Mouse (Mus musculus) heart, embryonic 13.5 days (tissue): ENCODE data around the gene Sertad3. TPM values are rescaled to one million over a fixed set of nuclear protein-coding genes. Genes with fewer than 3 reads are reported as not detected.

ENCODE experiments used
- ATAC-seq: fragments of 200-750 bp; cut with Nextera tagmentation; 2 replicates; pipeline ENCODE4 v1.8.0; 2017; ENCODE audit warnings: moderate TSS enrichment; ENCODE audit not compliant: insufficient number of reproducible peaks, low FRiP score, low TSS enrichment; ENCODE audit errors: extremely low read depth
- H3K27ac ChIP-seq: fragments of 300-500 bp; sonication (generic); replicated peaks from 2 replicates; pipeline ENCODE4 v1.5.1; 2015; ENCODE audit warnings: moderate library complexity, mild to moderate bottlenecking, inconsistent platforms
- H3K27me3 ChIP-seq: fragments of 300-500 bp; sonication (generic); replicated peaks from 2 replicates; pipeline ENCODE4 v1.6.1; 2015; ENCODE audit warnings: mild to moderate bottlenecking, inconsistent platforms
- H3K36me3 ChIP-seq: fragments of 300-500 bp; sonication (generic); 2 replicates; pipeline ENCODE4 v1.6.1; 2015; ENCODE audit warnings: mild to moderate bottlenecking, inconsistent platforms
- H3K4me1 ChIP-seq: fragments of 300-500 bp; sonication (generic); 2 replicates; pipeline ENCODE4 v1.6.1; 2015; ENCODE audit warnings: inconsistent platforms
- H3K4me2 ChIP-seq: fragments of 300-500 bp; sonication (generic); 2 replicates; pipeline ENCODE4 v1.6.1; 2015; ENCODE audit warnings: inconsistent platforms, mild to moderate bottlenecking, moderate library complexity
- H3K4me3 ChIP-seq: fragments of 300-500 bp; sonication (generic); 2 replicates; pipeline ENCODE4 v1.5.1; 2015; ENCODE audit warnings: moderate library complexity, mild to moderate bottlenecking, inconsistent platforms
- H3K9ac ChIP-seq: fragments of 300-500 bp; sonication (generic); 2 replicates; pipeline ENCODE4 v1.6.1; 2015; ENCODE audit warnings: inconsistent platforms, mild to moderate bottlenecking, moderate library complexity
- H3K9me3 ChIP-seq: fragments of 300-500 bp; sonication (generic); 2 replicates; pipeline ENCODE4 v1.6.1; 2016; ENCODE audit warnings: inconsistent platforms
- WGBS: fragments of 180-500 bp; shearing (Covaris S2); methylation state at CpG from one replicate; pipeline ENCODE4 v1.1.7; 2015; ENCODE audit warnings: mixed read lengths; 5-methylcytosine and 5-hydroxymethylcytosine counted together
- polyA plus RNA-seq: library from polyadenylated mRNA; unstranded; fragments of >200 nt; fragmentation: Nextera tagmentation; extraction: Ambion mirVana; gene quantifications from 2 replicates; pipeline ENCODE4 v1.2.1, GENCODE M21; 2015

The Sertad3 gene
- polyA plus RNA-seq, 1 experiment from 2014 or later = 21.1 TPM

GRCm38 (mm10) chr7:27448421-27449206 lies 25.0 kb upstream of the Sertad3 start:
- Histone ChIP-seq H3K9ac (peak overlapping the region; percentile 84), H3K9me3 (no peaks in the 10 kb centered on the region), H3K27ac (peak overlapping the region; percentile 79), H3K4me2 (peak overlapping the region; percentile 98), H3K36me3 (no peaks in the 10 kb centered on the region), H3K4me1 (peaks cover 28% of the 10 kb centered on the region), H3K27me3 (peaks cover 31% of the 10 kb centered on the region), H3K4me3 (peak overlapping the region; percentile 71)
- no peak for ATAC-seq
- WGBS = 47% methylated on average over 15 of the region's 15 CpGs

- WGBS = 56% methylated on average over 10 of the region's 10 CpGs
- Histone ChIP-seq H3K4me2 (peak overlapping the region; percentile 98), H3K27ac (peak overlapping the region; percentile 79), H3K4me1 (peaks cover 29% of the 10 kb centered on the region), H3K4me3 (peak overlapping the region; percentile 71), H3K27me3 (peaks cover 30% of the 10 kb centered on the region), H3K9ac (peak overlapping the region; percentile 8; the same call in 1 of the 2 replicates), H3K36me3 (no peaks in the 10 kb centered on the region), H3K9me3 (no peaks in the 10 kb centered on the region)
- no peak for ATAC-seq
Measured at GRCm38 (mm10) chr7:27449256-27449862, 24.2 kb upstream of the Sertad3 start.

GRCm38 (mm10) chr7:27451359-27451758 lies 22.2 kb upstream of the Sertad3 start:
- Histone ChIP-seq H3K36me3 (no peaks in the 10 kb centered on the region), H3K4me1 (peaks cover 27% of the 10 kb centered on the region), H3K27me3 (peaks cover 10% of the 10 kb centered on the region), H3K27ac (no peak overlapping the region), H3K4me3 (no peak overlapping the region), H3K9ac (no peak overlapping the region), H3K4me2 (peak overlapping the region; percentile 98), H3K9me3 (no peaks in the 10 kb centered on the region)
- no peak for ATAC-seq
- 90% methylated on average over 2 of the region's 2 CpGs for WGBS

- Histone ChIP-seq H3K9ac (no peak overlapping the region), H3K36me3 (no peaks in the 10 kb centered on the region), H3K4me3 (peak overlapping the region; percentile 10; the same call in 1 of the 2 replicates), H3K4me2 (peak overlapping the region; percentile 98), H3K9me3 (no peaks in the 10 kb centered on the region), H3K4me1 (peaks cover 17% of the 10 kb centered on the region), H3K27ac (no peak overlapping the region), H3K27me3 (peaks cover under 1% of the 10 kb centered on the region; the same call in 1 of the 2 replicates)
- 59% methylated on average over 13 of the region's 13 CpGs for WGBS
- ATAC-seq = no peak
Measured at GRCm38 (mm10) chr7:27452206-27452770, 21.3 kb upstream of the Sertad3 start.

- Histone ChIP-seq H3K36me3 (no peaks in the 10 kb centered on the region), H3K9ac (no peak overlapping the region), H3K27me3 (no peaks in the 10 kb centered on the region), H3K27ac (peak overlapping the region; percentile 48), H3K4me1 (0 out of 2 replicates have a peak, but pooled peaks cover 4% of the 10 kb centered on the region), H3K4me2 (peak overlapping the region; percentile 33), H3K9me3 (no peaks in the 10 kb centered on the region), H3K4me3 (no peak overlapping the region)
- 51% methylated on average over 10 of the region's 10 CpGs for WGBS
- ATAC-seq = no peak
Measured at GRCm38 (mm10) chr7:27454461-27455121, 19.0 kb upstream of the Sertad3 start.

GRCm38 (mm10) chr7:27455273-27455672 lies 18.3 kb upstream of the Sertad3 start:
- Histone ChIP-seq H3K9me3 (no peaks in the 10 kb centered on the region), H3K4me2 (peak overlapping the region; percentile 33), H3K4me1 (0 out of 2 replicates have a peak, but pooled peaks cover 4% of the 10 kb centered on the region), H3K36me3 (0 out of 2 replicates have a peak, but pooled peaks cover 1% of the 10 kb centered on the region), H3K27me3 (no peaks in the 10 kb centered on the region), H3K9ac (no peak overlapping the region), H3K4me3 (no peak overlapping the region), H3K27ac (no peak overlapping the region)
- 80% methylated on average over 3 of the region's 3 CpGs for WGBS
- ATAC-seq = no peak

- ATAC-seq = peak; percentile 48; the same call in 1 of the 2 replicates
- Histone ChIP-seq H3K4me2 (peak overlapping the region; percentile 19), H3K4me1 (0 out of 2 replicates have a peak, but pooled peaks cover 4% of the 10 kb centered on the region), H3K36me3 (peaks cover 11% of the 10 kb centered on the region; the same call in 1 of the 2 replicates), H3K27me3 (no peaks in the 10 kb centered on the region), H3K4me3 (no peak overlapping the region), H3K9ac (no peak overlapping the region), H3K27ac (no peak overlapping the region), H3K9me3 (no peaks in the 10 kb centered on the region)
- WGBS = 84% methylated on average over 4 of the region's 4 CpGs
Measured at GRCm38 (mm10) chr7:27458614-27459013, 15.0 kb upstream of the Sertad3 start.

GRCm38 (mm10) chr7:27459640-27460039 lies 13.9 kb upstream of the Sertad3 start:
- H3K4me1 ChIP-seq = 0 out of 2 replicates have a peak, but pooled peaks cover under 1% of the 10 kb centered on the region
- no peaks in the 10 kb centered on the region for H3K9me3 ChIP-seq
- 0 out of 2 replicates have a peak overlapping the region, but pooled peaks have one; percentile 19 for H3K4me2 ChIP-seq
- peaks cover 12% of the 10 kb centered on the region; the same call in 1 of the 2 replicates for H3K36me3 ChIP-seq
- ATAC-seq = no peak
- no peak overlapping the region for H3K9ac ChIP-seq
- H3K4me3 ChIP-seq = no peak overlapping the region
- no peaks in the 10 kb centered on the region for H3K27me3 ChIP-seq
- 46% methylated on average over 5 of the region's 5 CpGs for whole genome bisulfite sequencing
- no peak overlapping the region for H3K27ac ChIP-seq

- H3K27me3 ChIP-seq = no peaks in the 10 kb centered on the region
- H3K4me3 ChIP-seq = no peak overlapping the region
- no peaks in the 10 kb centered on the region for H3K4me1 ChIP-seq
- ATAC-seq = no peak
- H3K27ac ChIP-seq = no peak overlapping the region
- H3K36me3 ChIP-seq = peaks cover 12% of the 10 kb centered on the region; the same call in 1 of the 2 replicates
- no peak overlapping the region for H3K9ac ChIP-seq
- H3K9me3 ChIP-seq = no peaks in the 10 kb centered on the region
- no peak overlapping the region for H3K4me2 ChIP-seq
- WGBS = 70% methylated on average over 6 of the region's 6 CpGs
Measured at GRCm38 (mm10) chr7:27460477-27460876, 13.1 kb upstream of the Sertad3 start.

- Histone ChIP-seq H3K36me3 (0 out of 2 replicates have a peak, but pooled peaks cover 5% of the 10 kb centered on the region), H3K9ac (no peak overlapping the region), H3K4me3 (no peak overlapping the region), H3K27me3 (no peaks in the 10 kb centered on the region), H3K4me2 (no peak overlapping the region), H3K4me1 (peaks cover 10% of the 10 kb centered on the region), H3K9me3 (no peaks in the 10 kb centered on the region), H3K27ac (no peak overlapping the region)
- WGBS = 39% methylated on average over 4 of the region's 4 CpGs
- no peak for ATAC-seq
Measured at GRCm38 (mm10) chr7:27467648-27468047, 5.9 kb upstream of the Sertad3 start.
